ENCODE assay signal across 21 mouse cellular contexts in the genomic region with DNA sequence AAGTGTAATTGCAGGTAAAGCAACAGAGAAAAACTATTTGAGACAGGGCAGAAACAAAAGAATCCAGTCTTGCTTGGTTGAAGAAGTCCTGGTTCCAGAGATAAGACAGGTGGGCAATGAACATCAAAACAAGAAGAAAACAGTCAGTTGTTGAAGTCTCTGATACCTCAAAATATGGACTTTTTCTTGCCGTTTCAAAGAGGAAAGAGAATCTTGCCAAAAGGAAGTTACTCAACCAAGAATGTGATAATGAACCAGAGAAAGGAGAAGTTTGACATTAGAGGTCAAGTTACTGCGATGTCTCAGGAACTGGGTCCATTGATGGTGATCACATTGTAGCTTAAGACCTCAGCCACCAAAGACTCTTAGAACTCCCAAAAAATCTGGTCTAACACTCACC.
"Had no signal": no experiment of that assay in that cellular context is flagged by ENCODE, and none has a peak within 500 bp of the region (broad histone marks: within the 10 kb centered on the region; RNA-seq: fewer than 3 reads in every experiment).

No protein-coding gene starts in this region.

- H3K4me1 ChIP-seq: limb, embryonic 12.5 days; limb, embryonic 15.5 days; liver, embryonic 13.5 days; megakaryocyte, embryonic 14.5 days; midbrain, embryonic 15.5 days; neural tube, embryonic 12.5 days; neural tube, embryonic 15.5 days had no signal

- H3K27me3 ChIP-seq: limb, embryonic 12.5 days; limb, embryonic 15.5 days; liver, embryonic 13.5 days; megakaryocyte, embryonic 14.5 days; midbrain, embryonic 15.5 days; neural tube, embryonic 12.5 days; neural tube, embryonic 15.5 days had no signal

- H3K4me2 ChIP-seq: limb, embryonic 12.5 days; limb, embryonic 15.5 days; liver, embryonic 13.5 days; midbrain, embryonic 15.5 days; neural tube, embryonic 12.5 days; neural tube, embryonic 15.5 days had no signal

- H3K9ac ChIP-seq: limb, embryonic 12.5 days; limb, embryonic 15.5 days; liver, embryonic 13.5 days; midbrain, embryonic 15.5 days; neural tube, embryonic 12.5 days; neural tube, embryonic 15.5 days had no signal

- H3K36me3 ChIP-seq: limb, embryonic 12.5 days; limb, embryonic 15.5 days; liver, embryonic 13.5 days; midbrain, embryonic 10.5 days; midbrain, embryonic 15.5 days; neural tube, embryonic 12.5 days; neural tube, embryonic 15.5 days had no signal

- H3K4me3 ChIP-seq: limb, embryonic 12.5 days; limb, embryonic 15.5 days; liver, embryonic 13.5 days; megakaryocyte, embryonic 14.5 days; midbrain, embryonic 10.5 days; midbrain, embryonic 15.5 days; neural tube, embryonic 12.5 days; neural tube, embryonic 15.5 days had no signal

- H3K9me3 ChIP-seq: limb, embryonic 12.5 days; limb, embryonic 15.5 days; liver, embryonic 13.5 days; megakaryocyte, embryonic 14.5 days; midbrain, embryonic 10.5 days; midbrain, embryonic 15.5 days; neural tube, embryonic 12.5 days; neural tube, embryonic 15.5 days had no signal

- DNase-seq: kidney, adult 2 months; kidney, postnatal 25 days; left cerebral cortex, postnatal 4 days; liver, embryonic 13.5 days; lung, adult 2 months; lung, postnatal 14 days; lung, postnatal 4 days; right cerebral cortex, adult 18-20 months; right cerebral cortex, postnatal 14 days; right cerebral cortex, postnatal 4 days; thymus, adult 18-20 months; thymus, postnatal 36 days had no signal

- ATAC-seq: intestine, postnatal 0 days had no signal

- H3K27ac ChIP-seq: kidney, postnatal 0 days; limb, embryonic 12.5 days; limb, embryonic 15.5 days; liver, embryonic 13.5 days; midbrain, embryonic 10.5 days; midbrain, embryonic 15.5 days; neural tube, embryonic 12.5 days; neural tube, embryonic 15.5 days had no signal
